ENCODE assay signal across 25 mouse cellular contexts in genomic region chr4:33651292-33651691, GRCm38 (mm10).
DNase-seq lines count a peak whose midpoint lies in the region; ATAC-seq and TF ChIP-seq lines count a peak whose summit lies in the region.
"Had no signal": no experiment of that assay in that cellular context is flagged by ENCODE, and none has a peak within 500 bp of the region (broad histone marks: within the 10 kb centered on the region; RNA-seq: fewer than 3 reads in every experiment).

No protein-coding gene starts in this region.

- H3K36me3 ChIP-seq in forebrain, postnatal 0 days (ENCODE audit: insufficient read depth), result no peaks in the 10 kb centered on the region
- H3K36me3 ChIP-seq in forebrain, embryonic 14.5 days (ENCODE audit: control insufficient read depth, insufficient read depth, low read length), result no peaks in the 10 kb centered on the region
- H3K36me3 ChIP-seq in kidney, embryonic 14.5 days (ENCODE audit: control insufficient read depth, insufficient read depth, low read length), result no peaks in the 10 kb centered on the region
- H3K36me3 ChIP-seq: forebrain, embryonic 10.5 days; G1E; heart, embryonic 12.5 days; heart, embryonic 15.5 days had no signal

- no peak overlapping the region for H3K4me2 ChIP-seq in forebrain, postnatal 0 days (ENCODE audit: low read depth)
- H3K4me2 ChIP-seq in forebrain, embryonic 14.5 days (ENCODE audit: low read length), result no peak overlapping the region
- no peak overlapping the region for H3K4me2 ChIP-seq in kidney, embryonic 14.5 days (replicated peaks; ENCODE audit: low read depth, low read length)
- H3K4me2 ChIP-seq: forebrain, embryonic 13.5 days; heart, embryonic 12.5 days; heart, embryonic 15.5 days; hindbrain, embryonic 14.5 days had no signal

- H3K4me1 ChIP-seq in forebrain, postnatal 0 days (ENCODE audit: insufficient read depth), result no peaks in the 10 kb centered on the region
- H3K4me1 ChIP-seq in forebrain, embryonic 14.5 days (ENCODE audit: control insufficient read depth, insufficient read depth, low read length), result no peaks in the 10 kb centered on the region
- H3K4me1 ChIP-seq in kidney, embryonic 14.5 days (ENCODE audit: control insufficient read depth, insufficient read depth, low read length), result no peaks in the 10 kb centered on the region
- H3K4me1 ChIP-seq: forebrain, embryonic 10.5 days; forebrain, embryonic 13.5 days; heart, embryonic 12.5 days; heart, embryonic 15.5 days had no signal

- no peak overlapping the region for H3K27ac ChIP-seq in forebrain, postnatal 0 days (ENCODE audit: low read depth, low read length)
- H3K27ac ChIP-seq in forebrain, embryonic 14.5 days (ENCODE audit: low read depth, low read length), result no peak overlapping the region
- no peak overlapping the region for H3K27ac ChIP-seq in kidney, embryonic 14.5 days (ENCODE audit: low read depth, low read length)
- H3K27ac ChIP-seq: forebrain, embryonic 10.5 days; forebrain, embryonic 13.5 days; heart, adult 2 months; heart, embryonic 15.5 days; hindbrain, embryonic 14.5 days; hindbrain, postnatal 0 days had no signal

- WGBS in forebrain, postnatal 0 days, result 58% methylated on average over 5 of the region's 5 CpGs
- WGBS in forebrain, embryonic 14.5 days, result 70% methylated on average over 5 of the region's 5 CpGs
- 80% methylated on average over 5 of the region's 5 CpGs for WGBS in kidney, embryonic 14.5 days

- H3K27me3 ChIP-seq in forebrain, postnatal 0 days (ENCODE audit: insufficient read depth, low read length), result no peaks in the 10 kb centered on the region
- no peaks in the 10 kb centered on the region for H3K27me3 ChIP-seq in forebrain, embryonic 14.5 days (replicated peaks; ENCODE audit: control insufficient read depth, insufficient read depth, low read length)
- no peaks in the 10 kb centered on the region for H3K27me3 ChIP-seq in kidney, embryonic 14.5 days (ENCODE audit: control insufficient read depth, insufficient read depth, low read length)
- H3K27me3 ChIP-seq: forebrain, embryonic 13.5 days; heart, embryonic 12.5 days; heart, embryonic 15.5 days; Patski had no signal

- peak; percentile 10 for DNase-seq in forebrain, postnatal 0 days
- DNase-seq in forebrain, embryonic 14.5 days (ENCODE audit: low spot score), result no peak
- peak; percentile 25 for DNase-seq in kidney, adult 11 months
- peak; percentile 17 for DNase-seq in kidney, adult 9 months
- DNase-seq in kidney, postnatal 14 days, result no peak
- DNase-seq in adrenal gland, postnatal 25 days, result no peak
- DNase-seq: adrenal gland, postnatal 10 days; cerebellum, adult 18-20 months; cerebellum, adult 9-10 months; cerebellum, postnatal 14 days; gastrocnemius, postnatal 25 days; heart, adult 2 months; heart, postnatal 10 days; heart, postnatal 36 days had no signal

- no peak overlapping the region for H3K4me3 ChIP-seq in forebrain, postnatal 0 days (ENCODE audit: low read depth, low read length)
- H3K4me3 ChIP-seq in forebrain, embryonic 14.5 days (ENCODE audit: low read depth, low read length), result no peak overlapping the region
- H3K4me3 ChIP-seq in kidney, embryonic 14.5 days (ENCODE audit: low read length), result no peak overlapping the region
- H3K4me3 ChIP-seq: forebrain, embryonic 10.5 days; forebrain, embryonic 13.5 days; heart, adult 2 months; heart, embryonic 12.5 days; heart, embryonic 15.5 days had no signal

- no peaks in the 10 kb centered on the region for H3K9me3 ChIP-seq in forebrain, postnatal 0 days (ENCODE audit: low read length)
- H3K9me3 ChIP-seq in forebrain, embryonic 14.5 days (replicated peaks; ENCODE audit: control insufficient read depth, low read length), result no peaks in the 10 kb centered on the region
- no peaks in the 10 kb centered on the region; the same call in 1 of the 2 replicates for H3K9me3 ChIP-seq in kidney, embryonic 14.5 days (ENCODE audit: control insufficient read depth, low read length)
- H3K9me3 ChIP-seq: forebrain, embryonic 10.5 days; forebrain, embryonic 13.5 days; G1E; heart, embryonic 12.5 days; heart, embryonic 15.5 days had no signal

- no peak for ATAC-seq in forebrain, postnatal 0 days
- ATAC-seq in forebrain, embryonic 14.5 days, result no peak
- ATAC-seq in kidney, embryonic 14.5 days (ENCODE audit: low FRiP score, low TSS enrichment), result no peak
- ATAC-seq in megakaryocyte, adult 5-6 weeks (ENCODE audit: poor library complexity, severe bottlenecking), result no peak
- ATAC-seq: forebrain, embryonic 13.5 days; hindbrain, postnatal 0 days; inflammation-experienced regulatory T-cells, adult 6 months; Patski had no signal

- no peak overlapping the region for H3K9ac ChIP-seq in forebrain, postnatal 0 days
- no peak overlapping the region for H3K9ac ChIP-seq in forebrain, embryonic 14.5 days (ENCODE audit: low read length)
- no peak overlapping the region for H3K9ac ChIP-seq in kidney, embryonic 14.5 days (ENCODE audit: low read depth, low read length)
- H3K9ac ChIP-seq: forebrain, embryonic 13.5 days; heart, embryonic 12.5 days; heart, embryonic 15.5 days; hindbrain, embryonic 14.5 days had no signal

- TF ChIP-seq CTCF in forebrain, postnatal 0 days (IDR thresholded peaks at IDR 0.05; ENCODE audit: low read depth), result no peak

Comparison
In these comparisons a context has a peak if more than half of its experiments do, and no peak if none do; other contexts are left out.
1. DNase-seq: peak in forebrain, postnatal 0 days (single experiment), kidney, adult 11 months (single experiment) and kidney, adult 9 months (single experiment); none in forebrain, embryonic 14.5 days (single experiment), kidney, postnatal 14 days (single experiment) and adrenal gland, postnatal 25 days (single experiment).